Mouse (Mus musculus): Measurements from ENCODE around the gene 4930558K02Rik.

Gene 4930558K02Rik

GRCm38 (mm10) chr1:161897235-161897634 is 82.2 kb downstream of the 4930558K02Rik start:
- no peak for DNase-seq

- peak; percentile 66 for DNase-seq
These were observed 83.3 kb downstream of the 4930558K02Rik start for GRCm38 (mm10) chr1:161896130-161896529.

GRCm38 (mm10) chr1:161895014-161895413 is 84.4 kb downstream of the 4930558K02Rik start:
- no peak for DNase-seq

GRCm38 (mm10) chr1:161894553-161894952 is 84.9 kb downstream of the 4930558K02Rik start:
- peak; percentile 80 for DNase-seq

- peak; percentile 35 for DNase-seq
These were observed 85.3 kb downstream of the 4930558K02Rik start for GRCm38 (mm10) chr1:161894126-161894525.
